Mouse (Mus musculus) midbrain, postnatal 0 days (tissue): ENCODE data around the gene Ica1l. TPM values are rescaled to one million over a fixed set of nuclear protein-coding genes. Genes with fewer than 3 reads are reported as not detected.
A peak's percentile ranks its signal among the peaks of the same experiment; 100 is the strongest.

Experiments used
- ATAC-seq: fragments of 200-750 bp; cut with Nextera tagmentation; 2 replicates; pipeline ENCODE4 v1.8.0; 2017; ENCODE audit warnings: moderate number of reproducible peaks, mild to moderate bottlenecking, moderate TSS enrichment, moderate library complexity; ENCODE audit not compliant: low FRiP score
- DNase-seq: peaks from one replicate; pipeline ENCODE4 v3.0.0-alpha.2; 2015; ENCODE audit warnings: low spot score
- H3K27ac ChIP-seq: fragments of 300-500 bp; sonication (generic); 2 replicates; pipeline ENCODE4 v1.5.1; 2014; ENCODE audit warnings: low read depth, mild to moderate bottlenecking, low read length, mixed read lengths
- H3K27me3 ChIP-seq: fragments of 300-500 bp; sonication (generic); 2 replicates; pipeline ENCODE4 v1.6.1; 2014; ENCODE audit warnings: low read length, control low read depth, mixed read lengths; ENCODE audit not compliant: insufficient read depth
- H3K36me3 ChIP-seq: fragments of 300-500 bp; sonication (generic); 2 replicates; pipeline ENCODE4 v1.6.1; 2014; ENCODE audit warnings: low read length, control low read depth, mixed read lengths; ENCODE audit not compliant: insufficient read depth
- H3K4me1 ChIP-seq: fragments of 300-500 bp; sonication (generic); 2 replicates; pipeline ENCODE4 v1.6.1; 2014; ENCODE audit warnings: mild to moderate bottlenecking, control low read depth, antibody characterized with exemption, low read length, mixed read lengths; ENCODE audit not compliant: insufficient read depth
- H3K4me2 ChIP-seq: fragments of 300-500 bp; sonication (generic); 2 replicates; pipeline ENCODE4 v1.6.1; 2014; ENCODE audit warnings: low read depth, mild to moderate bottlenecking, low read length, mixed read lengths; ENCODE audit not compliant: poor library complexity, severe bottlenecking
- H3K4me3 ChIP-seq: fragments of 300-500 bp; sonication (generic); 2 replicates; pipeline ENCODE4 v1.5.1; 2014; ENCODE audit warnings: low read depth, mild to moderate bottlenecking, low read length, moderate library complexity
- H3K9ac ChIP-seq: fragments of 300-500 bp; sonication (generic); replicated peaks from 2 replicates; pipeline ENCODE4 v1.6.1; 2014; ENCODE audit warnings: mild to moderate bottlenecking, low read length, moderate library complexity, mixed read lengths; ENCODE audit not compliant: poor library complexity, severe bottlenecking
- H3K9me3 ChIP-seq: fragments of 300-500 bp; sonication (generic); 2 replicates; pipeline ENCODE4 v1.6.1; 2016; ENCODE audit warnings: low read length, control low read depth
- CTCF ChIP-seq: IDR thresholded peaks from 2 replicates; pipeline ENCODE4 v1.5.1; 2016; ENCODE audit warnings: antibody characterized with exemption, mild to moderate bottlenecking
- WGBS: fragments of 180-500 bp; shearing (Covaris S2); extraction: QIAGEN DNeasy Blood & Tissue Kit; methylation state at CpG from one replicate; pipeline ENCODE4 v1.1.7; 2014; 5-methylcytosine and 5-hydroxymethylcytosine counted together
- polyA plus RNA-seq: library from polyadenylated mRNA; unstranded; fragments of >200 nt; fragmentation: Nextera tagmentation; extraction: Ambion mirVana; gene quantifications from 2 replicates; pipeline ENCODE4 v1.2.1, GENCODE M21; 2015
- total RNA-seq: library from RNA; depleted of rRNA; stranded (reverse); fragments of >200 nt; gene quantifications from 2 replicates; pipeline ENCODE4 v1.2.3, GENCODE M21; 2014

Gene Ica1l
- total and polyA plus RNA-seq, 2 experiments from 2014 or later: 63.8 to 79.4 TPM

- H3K36me3 ChIP-seq: peaks cover 6% of the 10 kb centered on the region
- DNase-seq (no peak), ATAC-seq (no peak)
- H3K9ac ChIP-seq: no peak overlapping the region
- H3K9me3 ChIP-seq: no peaks in the 10 kb centered on the region
- H3K27me3 ChIP-seq: no peaks in the 10 kb centered on the region
- 75% methylated on average over 5 of the region's 5 CpGs for WGBS
- H3K4me3 ChIP-seq: no peak overlapping the region
- H3K4me2 ChIP-seq: no peak overlapping the region
- H3K27ac ChIP-seq: no peak overlapping the region
- H3K4me1 ChIP-seq: no peaks in the 10 kb centered on the region
- TF ChIP-seq CTCF: no peak
Measured at GRCm38 (mm10) chr1:60016136-60016611, 26.8 kb downstream of the Ica1l start.

GRCm38 (mm10) chr1:60015511-60015910, 27.5 kb downstream of the Ica1l start:
- Histone ChIP-seq H3K9ac (no peak overlapping the region), H3K27ac (no peak overlapping the region), H3K4me3 (no peak overlapping the region), H3K27me3 (no peaks in the 10 kb centered on the region), H3K36me3 (peaks cover 6% of the 10 kb centered on the region), H3K9me3 (no peaks in the 10 kb centered on the region), H3K4me1 (no peaks in the 10 kb centered on the region), H3K4me2 (no peak overlapping the region)
- no peak for ATAC-seq
- DNase-seq: no peak
- 86% methylated on average over 6 of the region's 6 CpGs for WGBS
- TF ChIP-seq CTCF: no peak

GRCm38 (mm10) chr1:60013779-60014178, 29.2 kb downstream of the Ica1l start:
- peaks cover 6% of the 10 kb centered on the region for H3K36me3 ChIP-seq
- DNase-seq (no peak), ATAC-seq (no peak)
- H3K27ac ChIP-seq: no peak overlapping the region
- H3K4me2 ChIP-seq: no peak overlapping the region
- WGBS: 90% methylated on average over 10 of the region's 10 CpGs
- H3K9me3 ChIP-seq: no peaks in the 10 kb centered on the region
- H3K27me3 ChIP-seq: no peaks in the 10 kb centered on the region
- TF ChIP-seq CTCF: no peak
- H3K9ac ChIP-seq: no peak overlapping the region
- H3K4me1 ChIP-seq: no peaks in the 10 kb centered on the region
- H3K4me3 ChIP-seq: no peak overlapping the region

GRCm38 (mm10) chr1:60008743-60009142, 34.2 kb downstream of the Ica1l start:
- Histone ChIP-seq H3K4me1 (no peaks in the 10 kb centered on the region), H3K36me3 (peaks cover 17% of the 10 kb centered on the region), H3K4me2 (no peak overlapping the region), H3K27me3 (no peaks in the 10 kb centered on the region), H3K9me3 (no peaks in the 10 kb centered on the region), H3K4me3 (no peak overlapping the region), H3K9ac (no peak overlapping the region), H3K27ac (no peak overlapping the region)
- DNase-seq: peak; percentile 22
- no peak for TF ChIP-seq CTCF
- 89% methylated on average over 2 of the region's 2 CpGs for WGBS
- ATAC-seq: no peak

- H3K9me3 ChIP-seq: no peaks in the 10 kb centered on the region
- peaks cover 12% of the 10 kb centered on the region for H3K36me3 ChIP-seq
- ATAC-seq (no peak), DNase-seq (no peak)
- H3K27ac ChIP-seq: no peak overlapping the region
- 91% methylated on average over 10 of the region's 10 CpGs for WGBS
- no peak overlapping the region for H3K4me3 ChIP-seq
- H3K4me2 ChIP-seq: no peak overlapping the region
- no peaks in the 10 kb centered on the region for H3K4me1 ChIP-seq
- TF ChIP-seq CTCF: no peak
- no peak overlapping the region for H3K9ac ChIP-seq
- H3K27me3 ChIP-seq: no peaks in the 10 kb centered on the region
Measured at GRCm38 (mm10) chr1:60007337-60007736, 35.6 kb downstream of the Ica1l start.

GRCm38 (mm10) chr1:60000319-60000718, 42.7 kb downstream of the Ica1l start:
- peak; percentile 11 for DNase-seq
- H3K9ac ChIP-seq: no peak overlapping the region
- H3K4me3 ChIP-seq: no peak overlapping the region
- peak; percentile 57 for TF ChIP-seq CTCF
- no peak overlapping the region for H3K27ac ChIP-seq
- ATAC-seq: no peak
- H3K27me3 ChIP-seq: no peaks in the 10 kb centered on the region
- no peaks in the 10 kb centered on the region for H3K4me1 ChIP-seq
- no peak overlapping the region for H3K4me2 ChIP-seq
- 64% methylated on average over 2 of the region's 2 CpGs for WGBS
- H3K9me3 ChIP-seq: no peaks in the 10 kb centered on the region
- no peaks in the 10 kb centered on the region; the same call in 1 of the 2 replicates for H3K36me3 ChIP-seq
